Mouse (Mus musculus) erythroblast, embryonic 14.5 days (primary cell): ENCODE measurements at regions not wholly inside any gene's neighbourhood (a gene's known extent, or its start where the extent isn't known, plus 50 kb on each side); places are given as distances from the start of the nearest gene placed in this dataset.

Experiments used
- GATA1 ChIP-seq: IDR thresholded peaks from 2 replicates; pipeline ENCODE4 v1.6.1; 2012; ENCODE audit warnings: low read length, inconsistent platforms, mixed read lengths
- TAL1 ChIP-seq: IDR thresholded peaks from 3 replicates; pipeline ENCODE4 v1.6.1; 2012; ENCODE audit warnings: low read length, inconsistent platforms, mixed read lengths

DNA sequence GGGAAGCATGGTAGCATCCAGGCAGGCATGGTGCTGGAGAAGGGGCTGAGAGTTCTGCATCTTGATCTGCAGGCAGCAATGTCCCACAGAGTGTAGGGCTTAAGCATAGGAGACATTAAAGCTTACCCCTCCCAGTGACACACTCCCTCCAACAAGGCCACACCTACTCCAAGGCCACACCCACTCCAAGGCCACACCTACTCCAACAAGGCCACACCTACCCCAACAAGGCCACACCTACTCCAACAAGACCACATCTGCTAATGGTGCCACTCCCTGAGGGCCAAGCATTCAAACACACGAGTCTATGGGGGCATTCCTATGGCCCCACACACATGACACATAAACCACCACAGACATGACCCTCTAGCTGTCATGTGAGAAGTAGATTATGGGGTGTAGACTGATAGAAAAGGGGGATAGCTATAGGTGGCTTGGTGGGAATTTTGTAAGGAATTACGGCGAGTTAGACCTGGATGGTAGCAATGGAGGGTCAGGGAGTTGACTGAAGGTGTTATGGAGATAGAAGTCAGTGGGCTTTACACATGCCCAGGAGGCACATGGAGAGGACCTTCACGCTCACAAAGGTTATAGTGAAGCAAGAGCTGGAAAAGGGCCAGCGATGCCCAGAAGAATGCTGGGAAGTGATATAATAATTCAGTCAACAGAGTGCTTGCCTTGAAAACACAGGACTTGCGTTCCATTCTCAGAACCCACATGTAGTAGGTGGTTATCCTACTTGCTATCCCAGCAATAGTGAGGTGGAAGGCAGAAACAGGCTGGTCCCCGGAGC is 179.8 kb downstream of the Shq1 start:
- TF ChIP-seq GATA1 (no peak), TAL1 (no peak)
